Mouse (Mus musculus): ENCODE results near the gene Vmn1r221.
"Not testable (repeated sequence)": the region's sequence is repeated elsewhere in the genome, so short reads cannot be mapped to it uniquely, and the experiment has no call there.

Gene Vmn1r221

DNA sequence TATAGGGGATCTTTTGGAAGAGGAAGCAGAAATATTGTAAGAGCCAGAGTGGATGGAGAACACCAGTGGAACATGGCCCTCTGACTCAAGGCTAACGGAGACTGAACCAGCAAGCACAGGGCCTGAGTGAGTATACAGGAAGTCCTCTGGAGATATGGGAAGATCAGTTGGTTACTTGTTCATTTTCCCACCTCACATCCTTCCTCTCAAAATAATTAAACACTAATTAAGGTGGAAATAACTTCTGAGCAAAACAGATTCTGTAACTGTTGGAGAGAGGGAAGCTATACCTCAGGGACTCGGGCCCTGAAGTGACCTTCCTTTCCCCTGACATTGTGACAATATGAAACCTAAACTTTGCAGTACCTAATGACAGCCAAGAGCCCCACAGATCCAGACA is at the start of gene Vmn1r221:
Vmn1r221 (plus strand) TSS at position 301 of the 400 bp plus-strand sequence.
- DNase-seq (ENCODE audit: low spot score in 2 of 2) = not testable (repeated sequence)

DNA sequence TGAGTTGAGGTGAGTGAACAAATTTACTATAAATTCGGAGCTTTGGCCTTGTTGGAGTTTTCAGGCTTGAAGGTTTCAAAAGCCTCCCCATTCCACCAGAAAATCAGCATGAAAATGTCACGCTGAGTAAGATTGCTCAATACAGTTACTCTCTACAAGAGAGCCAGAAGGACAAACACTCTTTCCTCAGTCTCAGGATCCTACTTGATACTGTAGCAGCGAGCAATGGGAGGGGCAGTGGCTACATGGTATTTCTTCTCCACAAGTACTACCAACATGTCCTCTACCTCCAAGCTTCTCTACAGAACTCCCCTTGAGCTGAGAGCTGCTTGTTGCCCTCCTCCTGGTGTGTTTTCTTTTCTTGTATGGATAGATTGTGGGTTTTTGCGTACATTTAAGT is 47.5 kb upstream of the Vmn1r221 start:
- not testable (repeated sequence) for DNase-seq (ENCODE audit: low spot score in 2 of 2)

DNA sequence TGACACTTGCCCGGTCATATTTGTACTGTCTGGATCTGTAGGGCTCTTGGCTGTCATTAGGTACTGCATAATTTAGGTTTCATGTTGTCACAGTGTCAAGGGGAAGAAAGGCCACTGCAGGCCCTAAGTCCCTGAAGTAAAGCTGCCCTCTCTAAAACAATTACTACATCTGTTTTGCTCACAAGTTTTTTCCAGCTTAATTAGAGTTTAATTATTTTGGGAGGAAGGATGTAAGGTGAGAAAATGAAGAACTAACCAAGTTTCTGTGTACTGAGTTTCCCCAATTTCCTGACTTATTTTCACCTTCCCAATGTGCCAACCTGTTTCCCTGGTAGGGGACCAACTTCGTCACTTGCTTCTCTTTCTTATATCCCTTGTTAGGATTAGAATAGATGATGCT is 26.1 kb upstream of the Vmn1r221 start, which contains the start of gene Vmn1r220:
Vmn1r220 (minus strand) TSS at position 101 of the 400 bp plus-strand sequence.
- DNase-seq (ENCODE audit: low spot score in 2 of 2) = no peak

DNA sequence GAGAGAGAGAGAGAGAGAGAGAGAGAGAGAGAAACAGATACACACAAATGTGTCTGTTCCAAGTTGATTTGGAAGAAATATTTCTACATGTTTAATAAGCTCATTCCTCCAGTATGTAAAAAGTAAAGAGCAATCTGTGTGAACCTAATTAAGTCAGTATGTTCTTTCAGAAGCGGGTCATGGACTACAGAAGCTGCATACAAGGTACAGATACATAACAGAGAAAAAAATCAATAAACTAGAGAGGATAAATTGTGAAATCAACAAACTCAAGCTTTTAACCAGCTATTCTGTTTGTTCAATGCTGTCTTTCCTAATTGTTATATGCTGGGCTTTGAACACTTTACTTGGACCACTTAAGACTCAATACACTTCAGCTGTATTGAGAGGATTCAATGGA is 10.0 kb upstream of the Vmn1r221 start:
- DNase-seq (ENCODE audit: low spot score in 2 of 2) = not testable (repeated sequence)

DNA sequence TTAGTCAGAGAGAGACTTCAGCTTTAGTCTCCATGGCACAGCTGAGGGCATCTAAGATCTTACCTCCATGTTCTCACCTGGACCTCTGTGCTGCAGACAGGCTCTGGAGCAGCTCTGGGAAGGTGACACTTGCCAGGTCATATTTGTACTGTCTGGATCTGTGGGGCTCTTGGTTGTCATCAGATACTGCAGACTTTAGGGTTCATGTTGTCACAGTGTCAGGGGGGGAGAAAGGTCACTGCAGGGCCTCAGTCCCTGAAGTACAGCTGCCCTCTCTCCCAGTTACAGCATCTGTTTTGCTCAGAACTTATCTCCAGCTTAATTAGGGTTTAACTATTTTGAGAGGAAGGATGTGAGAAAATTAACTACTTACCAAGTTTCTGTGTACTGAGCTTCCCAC is 21.9 kb downstream of the Vmn1r221 start, which contains the start of gene Vmn1r222:
Vmn1r222 (minus strand) TSS at position 101 of the 400 bp plus-strand sequence.
- DNase-seq (ENCODE audit: low spot score in 2 of 2) = not testable (repeated sequence)

DNA sequence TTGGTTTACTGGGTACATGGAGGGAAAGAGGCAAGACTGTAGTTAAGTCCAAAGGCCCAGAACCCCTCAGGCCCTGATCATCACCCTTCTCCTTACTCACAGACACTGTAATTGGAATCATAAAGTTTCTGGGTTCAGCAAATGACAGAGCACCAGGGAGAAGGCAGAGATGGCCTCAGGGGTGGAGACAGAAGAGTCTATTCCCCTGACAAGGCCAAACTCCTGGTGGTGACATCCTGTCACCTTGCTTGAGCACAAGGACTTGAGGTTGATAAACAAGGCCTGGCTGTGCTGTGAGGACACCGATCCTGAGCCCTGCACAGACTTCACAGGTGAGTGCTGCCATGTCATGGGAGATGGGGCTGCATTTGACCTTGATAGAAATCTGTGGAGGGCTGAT is 32.9 kb downstream of the Vmn1r221 start, which contains the start of gene Vmn1r223:
Vmn1r223 (plus strand) TSS at position 301 of the 400 bp plus-strand sequence.
- not testable (repeated sequence) for DNase-seq (ENCODE audit: low spot score in 2 of 2)

DNA sequence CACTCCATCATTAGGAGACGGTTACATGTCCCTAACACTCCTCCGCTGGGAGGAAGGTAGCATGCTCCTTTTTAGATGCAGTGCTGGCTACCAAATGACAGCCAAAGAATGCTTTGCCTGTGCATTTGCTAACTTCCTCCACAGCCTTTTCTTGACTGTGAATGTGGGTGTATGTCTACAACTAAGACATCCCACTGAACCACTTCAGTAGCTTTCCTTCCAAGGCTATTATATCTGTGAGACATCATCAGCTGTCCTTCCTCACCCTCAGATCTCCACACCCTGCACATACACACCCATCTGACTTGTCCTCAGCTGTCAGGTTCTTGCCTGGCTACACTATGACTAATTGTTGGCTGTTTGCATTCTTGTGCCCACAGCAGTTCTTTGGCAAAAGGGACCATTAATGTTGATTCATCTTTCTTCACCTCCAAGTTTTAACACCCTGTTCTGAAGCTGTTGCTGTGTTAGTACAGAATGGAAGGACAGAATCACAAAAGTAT is 44.7 kb downstream of the Vmn1r221 start:
- DNase-seq (ENCODE audit: low spot score in 2 of 2) = no peak

DNA sequence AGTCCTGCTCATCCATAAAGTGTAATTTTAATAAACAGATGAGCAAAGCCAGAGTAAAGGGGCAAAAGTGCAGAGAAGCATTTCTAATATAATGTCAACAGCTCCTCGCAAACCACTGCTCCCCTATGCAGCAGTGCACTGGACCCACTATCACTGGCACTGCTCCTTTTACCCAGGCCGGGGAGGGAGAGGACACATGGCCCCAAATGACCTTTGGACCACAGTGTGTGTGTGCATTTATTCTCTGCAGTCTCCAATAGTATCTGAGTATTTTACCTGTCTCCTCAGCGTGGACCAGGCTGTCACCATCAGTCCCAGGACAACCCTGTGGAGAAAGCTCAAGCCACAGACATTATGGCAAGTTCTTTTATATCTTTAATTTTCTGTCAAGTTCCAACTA is 54.7 kb downstream of the Vmn1r221 start:
- DNase-seq (ENCODE audit: low spot score in 2 of 2) = not testable (repeated sequence)

DNA sequence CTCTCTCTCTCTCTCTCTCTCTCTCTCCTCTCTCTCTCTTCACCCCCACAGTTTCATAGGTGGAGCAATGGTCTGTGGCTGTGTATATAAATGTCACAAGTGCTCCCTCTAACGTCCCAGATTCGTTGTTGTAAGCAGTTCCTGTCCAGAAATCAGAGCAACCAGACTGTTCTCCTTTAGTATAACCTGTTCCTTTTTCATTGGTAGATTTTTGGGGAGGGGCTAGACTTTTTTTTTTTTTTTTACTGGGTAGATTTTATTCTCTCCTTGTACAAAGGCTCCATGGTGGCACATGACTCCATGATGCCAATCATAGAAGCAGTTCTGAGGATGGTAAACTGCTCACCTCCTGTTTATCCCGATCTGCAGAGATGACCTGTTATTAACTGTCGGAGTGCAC is 55.2 kb downstream of the Vmn1r221 start:
- DNase-seq (ENCODE audit: low spot score in 2 of 2) = not testable (repeated sequence)

DNA sequence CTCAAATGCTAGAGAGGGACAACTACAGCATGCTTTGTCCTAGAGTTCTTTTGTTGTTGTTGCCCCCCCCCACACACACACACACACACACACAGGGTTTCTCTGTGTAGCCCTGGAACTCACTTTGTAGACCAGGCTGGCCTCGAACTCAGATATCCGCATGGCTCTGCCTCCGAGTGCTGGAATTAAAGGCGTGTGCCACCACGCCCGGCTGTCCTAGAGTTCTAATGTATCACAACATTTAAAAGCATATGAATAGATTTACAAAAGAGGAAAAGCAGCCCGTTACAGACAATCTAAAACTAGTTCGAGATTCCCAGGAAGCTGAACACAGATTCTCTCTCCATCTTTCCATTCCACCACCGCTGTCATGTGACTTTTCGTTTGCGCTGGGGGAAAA is 55.8 kb downstream of the Vmn1r221 start:
- no peak for DNase-seq (ENCODE audit: low spot score in 2 of 2)

DNA sequence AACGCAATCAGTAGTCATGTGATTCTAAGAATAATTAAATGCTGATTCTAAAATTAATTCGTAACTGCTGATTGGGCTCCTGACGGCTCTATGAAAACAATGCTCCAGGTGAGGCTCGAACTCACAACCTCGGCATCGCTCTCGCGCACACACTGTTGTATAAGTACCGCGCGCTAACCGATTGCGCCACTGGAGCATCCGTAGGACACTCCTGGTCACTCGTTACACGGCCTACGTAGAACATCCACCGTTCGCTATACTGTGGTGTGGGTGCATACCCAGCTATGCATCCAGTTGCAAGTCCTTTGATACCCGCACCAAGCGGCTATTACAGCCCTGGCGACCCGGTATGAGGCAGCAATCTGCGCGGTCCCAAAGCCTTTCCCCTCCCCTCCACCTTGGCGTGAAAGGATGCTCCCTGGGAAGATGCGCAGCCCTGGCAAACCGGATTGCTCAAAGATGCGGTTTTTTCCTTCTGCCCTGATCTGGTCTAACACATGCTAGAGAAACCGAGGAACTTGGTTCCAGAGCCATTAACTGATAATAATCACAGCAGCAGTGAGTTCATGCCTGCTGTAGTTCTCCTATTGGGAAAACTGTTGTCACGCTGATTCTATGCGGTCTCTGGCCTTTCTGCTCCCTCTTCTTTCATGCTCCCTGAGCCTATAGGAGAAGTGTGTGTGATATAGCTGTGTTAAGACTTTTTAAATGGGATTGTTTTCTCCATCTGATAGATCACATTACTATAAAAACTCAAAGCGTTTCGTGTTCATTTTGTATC is 56.6 kb downstream of the Vmn1r221 start:
- no peak for DNase-seq (ENCODE audit: low spot score in 2 of 2)

Data from heart, adult 9 months (tissue).